Mouse (Mus musculus): ENCODE measurements around the gene Amotl1. TPM values are rescaled to one million over a fixed set of nuclear protein-coding genes. Genes with fewer than 3 reads are reported as not detected.

Gene Amotl1
- polyA plus RNA-seq, 1 experiment from 2014 or later, result 17.6 TPM

GRCm38 (mm10) chr9:14668382-14668781 is 23.5 kb upstream of the Amotl1 start:
- Histone ChIP-seq H3K4me3 (ENCODE audit: low read length) (no peak overlapping the region), H3K36me3 (ENCODE audit: control insufficient read depth, insufficient read depth, low read length) (no peaks in the 10 kb centered on the region), H3K27ac (ENCODE audit: low read length) (no peak overlapping the region), H3K4me2 (ENCODE audit: low read depth, low read length) (no peak overlapping the region), H3K27me3 (ENCODE audit: control insufficient read depth, insufficient read depth, low read depth, low read length) (no peaks in the 10 kb centered on the region), H3K9me3 (ENCODE audit: control insufficient read depth, low read length) (no peaks in the 10 kb centered on the region), H3K9ac (ENCODE audit: low read length) (no peak overlapping the region), H3K4me1 (replicated peaks; ENCODE audit: control insufficient read depth, insufficient read depth, low read length) (no peaks in the 10 kb centered on the region)
- no peak for ATAC-seq (ENCODE audit: low read depth)
- WGBS, result 67% methylated on average over 3 of the region's 3 CpGs

- Histone ChIP-seq H3K27ac (ENCODE audit: low read length) (no peak overlapping the region), H3K27me3 (ENCODE audit: control insufficient read depth, insufficient read depth, low read depth, low read length) (no peaks in the 10 kb centered on the region), H3K9me3 (ENCODE audit: control insufficient read depth, low read length) (no peaks in the 10 kb centered on the region), H3K36me3 (ENCODE audit: control insufficient read depth, insufficient read depth, low read length) (no peaks in the 10 kb centered on the region), H3K4me2 (ENCODE audit: low read depth, low read length) (no peak overlapping the region), H3K4me3 (ENCODE audit: low read length) (no peak overlapping the region), H3K4me1 (replicated peaks; ENCODE audit: control insufficient read depth, insufficient read depth, low read length) (no peaks in the 10 kb centered on the region), H3K9ac (ENCODE audit: low read length) (no peak overlapping the region)
- WGBS, result 83% methylated on average over 3 of the region's 3 CpGs
- ATAC-seq (ENCODE audit: low read depth), result no peak
These were observed 21.2 kb upstream of the Amotl1 start for GRCm38 (mm10) chr9:14666071-14666470.

- no peaks in the 10 kb centered on the region for H3K27me3 ChIP-seq (ENCODE audit: control insufficient read depth, insufficient read depth, low read depth, low read length)
- H3K4me1 ChIP-seq (replicated peaks; ENCODE audit: control insufficient read depth, insufficient read depth, low read length), result no peaks in the 10 kb centered on the region
- no peak overlapping the region for H3K4me2 ChIP-seq (ENCODE audit: low read depth, low read length)
- 78% methylated on average over 2 of the region's 2 CpGs for WGBS
- no peaks in the 10 kb centered on the region for H3K9me3 ChIP-seq (ENCODE audit: control insufficient read depth, low read length)
- H3K9ac ChIP-seq (ENCODE audit: low read length), result no peak overlapping the region
- no peak overlapping the region for H3K27ac ChIP-seq (ENCODE audit: low read length)
- H3K36me3 ChIP-seq (ENCODE audit: control insufficient read depth, insufficient read depth, low read length), result no peaks in the 10 kb centered on the region
- no peak for ATAC-seq (ENCODE audit: low read depth)
- no peak overlapping the region for H3K4me3 ChIP-seq (ENCODE audit: low read length)
These were observed 18.7 kb upstream of the Amotl1 start for GRCm38 (mm10) chr9:14663591-14663990.

GRCm38 (mm10) chr9:14662876-14663275 is 18.0 kb upstream of the Amotl1 start:
- Histone ChIP-seq H3K27me3 (ENCODE audit: control insufficient read depth, insufficient read depth, low read depth, low read length) (no peaks in the 10 kb centered on the region), H3K27ac (ENCODE audit: low read length) (no peak overlapping the region), H3K4me2 (ENCODE audit: low read depth, low read length) (no peak overlapping the region), H3K9ac (ENCODE audit: low read length) (no peak overlapping the region), H3K4me3 (ENCODE audit: low read length) (no peak overlapping the region), H3K4me1 (replicated peaks; ENCODE audit: control insufficient read depth, insufficient read depth, low read length) (no peaks in the 10 kb centered on the region), H3K36me3 (ENCODE audit: control insufficient read depth, insufficient read depth, low read length) (no peaks in the 10 kb centered on the region), H3K9me3 (ENCODE audit: control insufficient read depth, low read length) (no peaks in the 10 kb centered on the region)
- whole genome bisulfite sequencing, result 69% methylated on average over 7 of the region's 7 CpGs
- ATAC-seq (ENCODE audit: low read depth), result no peak

GRCm38 (mm10) chr9:14662138-14662537 is 17.3 kb upstream of the Amotl1 start:
- no peaks in the 10 kb centered on the region for H3K4me1 ChIP-seq (replicated peaks; ENCODE audit: control insufficient read depth, insufficient read depth, low read length)
- no peak for ATAC-seq (ENCODE audit: low read depth)
- 75% methylated on average over 9 of the region's 9 CpGs for WGBS
- no peak overlapping the region for H3K9ac ChIP-seq (ENCODE audit: low read length)
- H3K36me3 ChIP-seq (ENCODE audit: control insufficient read depth, insufficient read depth, low read length), result no peaks in the 10 kb centered on the region
- no peaks in the 10 kb centered on the region for H3K9me3 ChIP-seq (ENCODE audit: control insufficient read depth, low read length)
- no peak overlapping the region for H3K27ac ChIP-seq (ENCODE audit: low read length)
- no peaks in the 10 kb centered on the region for H3K27me3 ChIP-seq (ENCODE audit: control insufficient read depth, insufficient read depth, low read depth, low read length)
- H3K4me3 ChIP-seq (ENCODE audit: low read length), result no peak overlapping the region
- H3K4me2 ChIP-seq (ENCODE audit: low read depth, low read length), result no peak overlapping the region

- no peaks in the 10 kb centered on the region for H3K36me3 ChIP-seq (ENCODE audit: control insufficient read depth, insufficient read depth, low read length)
- no peak overlapping the region for H3K27ac ChIP-seq (ENCODE audit: low read length)
- WGBS, result 19% methylated on average over 2 of the region's 2 CpGs
- no peak overlapping the region for H3K4me3 ChIP-seq (ENCODE audit: low read length)
- no peak overlapping the region for H3K9ac ChIP-seq (ENCODE audit: low read length)
- H3K27me3 ChIP-seq (ENCODE audit: control insufficient read depth, insufficient read depth, low read depth, low read length), result no peaks in the 10 kb centered on the region
- H3K9me3 ChIP-seq (ENCODE audit: control insufficient read depth, low read length), result no peaks in the 10 kb centered on the region
- H3K4me2 ChIP-seq (ENCODE audit: low read depth, low read length), result no peak overlapping the region
- no peak for ATAC-seq (ENCODE audit: low read depth)
- H3K4me1 ChIP-seq (replicated peaks; ENCODE audit: control insufficient read depth, insufficient read depth, low read length), result no peaks in the 10 kb centered on the region
These were observed 13.1 kb upstream of the Amotl1 start for GRCm38 (mm10) chr9:14657926-14658325.

GRCm38 (mm10) chr9:14654010-14654409 is 9.2 kb upstream of the Amotl1 start:
- H3K4me2 ChIP-seq (ENCODE audit: low read depth, low read length), result no peak overlapping the region
- H3K4me1 ChIP-seq (replicated peaks; ENCODE audit: control insufficient read depth, insufficient read depth, low read length), result no peaks in the 10 kb centered on the region
- H3K27ac ChIP-seq (ENCODE audit: low read length), result no peak overlapping the region
- H3K27me3 ChIP-seq (ENCODE audit: control insufficient read depth, insufficient read depth, low read depth, low read length), result no peaks in the 10 kb centered on the region
- H3K9me3 ChIP-seq (ENCODE audit: control insufficient read depth, low read length), result no peaks in the 10 kb centered on the region
- 76% methylated on average over 2 of the region's 2 CpGs for WGBS
- no peak for ATAC-seq (ENCODE audit: low read depth)
- H3K9ac ChIP-seq (ENCODE audit: low read length), result no peak overlapping the region
- H3K36me3 ChIP-seq (ENCODE audit: control insufficient read depth, insufficient read depth, low read length), result no peaks in the 10 kb centered on the region
- no peak overlapping the region for H3K4me3 ChIP-seq (ENCODE audit: low read length)

GRCm38 (mm10) chr9:14652761-14653160 is 7.9 kb upstream of the Amotl1 start:
- Histone ChIP-seq H3K9ac (ENCODE audit: low read length) (no peak overlapping the region), H3K27me3 (ENCODE audit: control insufficient read depth, insufficient read depth, low read depth, low read length) (no peaks in the 10 kb centered on the region), H3K27ac (ENCODE audit: low read length) (no peak overlapping the region), H3K4me3 (ENCODE audit: low read length) (no peak overlapping the region), H3K4me1 (replicated peaks; ENCODE audit: control insufficient read depth, insufficient read depth, low read length) (no peaks in the 10 kb centered on the region), H3K36me3 (ENCODE audit: control insufficient read depth, insufficient read depth, low read length) (no peaks in the 10 kb centered on the region), H3K4me2 (ENCODE audit: low read depth, low read length) (no peak overlapping the region), H3K9me3 (ENCODE audit: control insufficient read depth, low read length) (no peaks in the 10 kb centered on the region)
- WGBS, result 74% methylated on average over 1 of the region's 1 CpGs
- ATAC-seq (ENCODE audit: low read depth), result no peak

- H3K9me3 ChIP-seq (ENCODE audit: control insufficient read depth, low read length), result no peaks in the 10 kb centered on the region
- H3K4me2 ChIP-seq (ENCODE audit: low read depth, low read length), result no peak overlapping the region
- no peaks in the 10 kb centered on the region for H3K36me3 ChIP-seq (ENCODE audit: control insufficient read depth, insufficient read depth, low read length)
- H3K9ac ChIP-seq (ENCODE audit: low read length), result no peak overlapping the region
- peaks cover under 1% of the 10 kb centered on the region; the same call in 1 of the 2 replicates for H3K4me1 ChIP-seq (replicated peaks; ENCODE audit: control insufficient read depth, insufficient read depth, low read length)
- no peak overlapping the region for H3K27ac ChIP-seq (ENCODE audit: low read length)
- WGBS, result 78% methylated on average over 8 of the region's 8 CpGs
- no peak overlapping the region for H3K4me3 ChIP-seq (ENCODE audit: low read length)
- ATAC-seq (ENCODE audit: low read depth), result no peak
- H3K27me3 ChIP-seq (ENCODE audit: control insufficient read depth, insufficient read depth, low read depth, low read length), result no peaks in the 10 kb centered on the region
These were observed 3.0 kb upstream of the Amotl1 start for GRCm38 (mm10) chr9:14647849-14648248.

GRCm38 (mm10) chr9:14646641-14647040 is 1.8 kb upstream of the Amotl1 start:
- 98% methylated on average over 1 of the region's 1 CpGs for WGBS
- Histone ChIP-seq H3K27ac (ENCODE audit: low read length) (no peak overlapping the region), H3K36me3 (ENCODE audit: control insufficient read depth, insufficient read depth, low read length) (no peaks in the 10 kb centered on the region), H3K4me1 (replicated peaks; ENCODE audit: control insufficient read depth, insufficient read depth, low read length) (peaks cover 11% of the 10 kb centered on the region), H3K4me3 (ENCODE audit: low read length) (no peak overlapping the region), H3K4me2 (ENCODE audit: low read depth, low read length) (no peak overlapping the region), H3K9me3 (ENCODE audit: control insufficient read depth, low read length) (no peaks in the 10 kb centered on the region), H3K9ac (ENCODE audit: low read length) (no peak overlapping the region), H3K27me3 (ENCODE audit: control insufficient read depth, insufficient read depth, low read depth, low read length) (no peaks in the 10 kb centered on the region)
- no peak for ATAC-seq (ENCODE audit: low read depth)

All from lung, embryonic 16.5 days (tissue).